Mouse (Mus musculus) testis, adult 2 months (tissue): ENCODE results near the gene March5.

Experiments
- CTCF ChIP-seq: fragments of 200-500 bp; IDR thresholded peaks from 2 replicates; pipeline ENCODE4 v1.5.1; 2012; ENCODE audit warnings: low read depth, mild to moderate bottlenecking, inconsistent platforms, low read length, moderate library complexity; ENCODE audit not compliant: control insufficient read depth, insufficient read depth, insufficient replicate concordance
- POLR2A ChIP-seq: fragments of 200-500 bp; IDR thresholded peaks from 2 replicates; pipeline ENCODE4 v1.6.1; 2012; ENCODE audit warnings: low read depth, mild to moderate bottlenecking, inconsistent platforms, low read length, moderate library complexity; ENCODE audit not compliant: control insufficient read depth

DNA sequence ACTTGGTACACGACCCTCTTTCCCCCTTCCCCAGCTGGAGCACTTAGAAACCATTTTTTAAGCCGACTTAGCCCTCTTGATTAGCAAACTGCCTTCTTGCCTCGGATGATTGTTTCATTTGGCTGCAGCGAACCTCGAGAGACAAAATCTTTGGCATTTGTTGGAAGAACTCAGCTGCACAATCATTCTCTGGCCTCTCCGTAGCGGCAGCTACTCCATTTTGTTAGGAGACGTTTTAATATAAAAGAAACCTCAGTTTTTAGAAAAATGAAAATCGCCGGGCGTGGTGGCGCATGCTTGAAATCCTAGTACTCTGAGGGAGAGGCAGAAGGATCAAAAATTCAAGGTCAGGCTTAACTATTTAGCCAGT is 31.9 kb upstream of the March5 start:
- TF ChIP-seq POLR2A (no peak), CTCF (no peak)
